Mouse (Mus musculus) small intestine, adult 2 months (tissue): ENCODE results near the gene BC051142. TPM values are rescaled to one million over a fixed set of nuclear protein-coding genes. Genes with fewer than 3 reads are reported as not detected.
"Not testable (repeated sequence)": the region's sequence is repeated elsewhere in the genome, so short reads cannot be mapped to it uniquely, and the experiment has no call there.

Experiments used
- H3K27ac ChIP-seq: fragments of 200-500 bp; 2 replicates; pipeline ENCODE4 v1.5.1; 2012; ENCODE audit warnings: low read depth, low read length, control low read depth, inconsistent platforms; ENCODE audit not compliant: insufficient read depth
- H3K27me3 ChIP-seq: fragments of 200-500 bp; 2 replicates; pipeline ENCODE4 v1.6.1; 2012; ENCODE audit warnings: mild to moderate bottlenecking, moderate library complexity, low read length, inconsistent platforms; ENCODE audit not compliant: control insufficient read depth, insufficient read depth
- H3K36me3 ChIP-seq: fragments of 200-500 bp; 2 replicates; pipeline ENCODE4 v1.6.1; 2012; ENCODE audit warnings: mild to moderate bottlenecking, low read length, control low read depth, inconsistent platforms; ENCODE audit not compliant: control insufficient read depth, insufficient read depth
- H3K4me1 ChIP-seq: fragments of 200-500 bp; 2 replicates; pipeline ENCODE4 v1.6.1; 2012; ENCODE audit warnings: low read length, inconsistent platforms, mixed read lengths; ENCODE audit not compliant: control insufficient read depth, insufficient read depth, insufficient read length
- H3K4me3 ChIP-seq: fragments of 200-500 bp; 2 replicates; pipeline ENCODE4 v1.5.1; 2012; ENCODE audit warnings: low read depth, mild to moderate bottlenecking, control low read depth, inconsistent platforms, low read length, moderate library complexity
- CTCF ChIP-seq: fragments of 200-500 bp; IDR thresholded peaks from 2 replicates; pipeline ENCODE4 v1.5.1; 2012; ENCODE audit warnings: low read depth, mild to moderate bottlenecking, control low read depth, inconsistent platforms, low read length, moderate library complexity, mixed read lengths; ENCODE audit not compliant: insufficient replicate concordance, insufficient read length; ENCODE audit errors: extremely low read depth
- POLR2A ChIP-seq: fragments of 200-500 bp; IDR thresholded peaks from 2 replicates; pipeline ENCODE4 v1.6.1; 2012; ENCODE audit warnings: low read depth, mild to moderate bottlenecking, control low read depth, inconsistent platforms, low read length, moderate library complexity
- WGBS: fragments of 180-500 bp; shearing (Covaris S2); methylation state at CpG from one replicate; pipeline ENCODE4 v1.1.7; 2018; 5-methylcytosine and 5-hydroxymethylcytosine counted together
- polyA plus RNA-seq: library from polyadenylated mRNA; depleted of rRNA; stranded (reverse); fragments of >200 nt; gene quantifications from 2 replicates; pipeline ENCODE4 v1.2.3, GENCODE M21; 2012

BC051142 gene
- polyA plus RNA-seq, 1 experiment: not detected

DNA sequence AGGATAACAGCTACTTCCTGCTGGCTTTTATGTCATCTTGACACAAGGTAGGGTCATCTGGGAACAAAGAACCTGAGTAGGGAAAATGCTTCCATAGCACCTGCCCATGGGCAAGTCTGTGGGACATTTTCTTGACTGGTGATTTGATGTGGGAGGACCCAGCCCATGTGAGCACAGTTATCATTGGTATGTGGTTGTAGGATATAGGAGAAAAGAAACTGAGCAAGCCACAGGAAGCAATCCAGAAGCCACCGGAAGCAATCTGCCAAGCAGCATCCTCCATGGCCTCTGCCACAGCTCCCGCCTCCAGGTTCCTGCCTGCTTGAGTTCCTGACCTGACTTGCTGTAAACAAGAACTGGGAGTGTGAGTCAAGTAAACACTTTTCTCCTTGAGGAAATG lies 71.9 kb downstream of the BC051142 start:
- H3K4me1 ChIP-seq: peaks cover 8% of the 10 kb centered on the region; the same call in 1 of the 2 replicates
- no peaks in the 10 kb centered on the region for H3K27me3 ChIP-seq
- H3K36me3 ChIP-seq: peaks cover 64% of the 10 kb centered on the region
- H3K27ac ChIP-seq: no peak overlapping the region
- TF ChIP-seq POLR2A: no peak
- TF ChIP-seq CTCF: no peak
- WGBS: 70% methylated on average over 2 of the region's 2 CpGs
- H3K4me3 ChIP-seq: no peak overlapping the region

DNA sequence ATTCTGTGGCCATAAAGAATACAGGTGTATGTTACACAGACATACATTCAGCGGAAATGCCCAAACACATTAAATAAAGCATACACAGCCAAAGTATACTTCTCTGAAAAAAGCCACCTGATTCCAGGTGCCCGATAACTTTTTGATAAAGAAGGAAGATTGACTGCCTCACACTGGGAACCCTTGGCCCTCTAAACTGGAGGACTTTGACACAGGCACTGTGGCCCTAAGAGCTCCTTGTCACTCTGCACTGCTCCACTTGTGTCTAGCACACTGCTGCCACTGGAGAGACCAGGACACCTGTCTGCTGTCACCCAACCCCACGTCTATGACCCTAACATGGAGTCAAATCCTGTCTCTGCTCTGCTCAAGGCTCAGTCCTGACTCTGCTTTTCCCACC lies 76.4 kb downstream of the BC051142 start:
- H3K36me3 ChIP-seq: peaks cover 36% of the 10 kb centered on the region
- H3K4me1 ChIP-seq: peaks cover 3% of the 10 kb centered on the region; the same call in 1 of the 2 replicates
- TF ChIP-seq CTCF (no peak), POLR2A (no peak)
- H3K27ac ChIP-seq: peak overlapping the region; percentile 92
- H3K27me3 ChIP-seq: no peaks in the 10 kb centered on the region
- H3K4me3 ChIP-seq: peak overlapping the region; percentile 82
- 26% methylated on average over 3 of the region's 3 CpGs for WGBS

DNA sequence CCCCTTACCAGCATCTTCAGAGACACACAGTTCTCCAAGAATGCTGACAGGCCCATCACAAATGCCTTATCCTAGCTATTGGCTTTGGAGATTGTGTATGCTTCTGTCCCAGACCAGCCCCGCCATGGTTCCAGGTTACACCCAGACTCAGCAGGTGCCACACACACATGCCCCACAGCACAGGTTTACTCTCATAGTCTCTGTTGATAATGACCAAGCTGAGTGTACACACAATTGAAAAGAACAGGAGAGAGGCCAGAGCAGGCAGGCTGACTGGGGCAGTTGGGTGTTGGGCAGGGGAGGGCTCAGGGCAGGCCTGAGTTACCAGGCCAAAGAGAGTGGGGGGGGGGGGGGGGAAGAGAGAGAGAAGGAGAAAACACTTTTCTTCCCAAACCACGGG lies 77.8 kb downstream of the BC051142 start:
- Histone ChIP-seq H3K4me3 (peak overlapping the region; percentile 82), H3K27ac (peak overlapping the region; percentile 92)
- TF ChIP-seq CTCF (no peak), POLR2A (no peak)

DNA sequence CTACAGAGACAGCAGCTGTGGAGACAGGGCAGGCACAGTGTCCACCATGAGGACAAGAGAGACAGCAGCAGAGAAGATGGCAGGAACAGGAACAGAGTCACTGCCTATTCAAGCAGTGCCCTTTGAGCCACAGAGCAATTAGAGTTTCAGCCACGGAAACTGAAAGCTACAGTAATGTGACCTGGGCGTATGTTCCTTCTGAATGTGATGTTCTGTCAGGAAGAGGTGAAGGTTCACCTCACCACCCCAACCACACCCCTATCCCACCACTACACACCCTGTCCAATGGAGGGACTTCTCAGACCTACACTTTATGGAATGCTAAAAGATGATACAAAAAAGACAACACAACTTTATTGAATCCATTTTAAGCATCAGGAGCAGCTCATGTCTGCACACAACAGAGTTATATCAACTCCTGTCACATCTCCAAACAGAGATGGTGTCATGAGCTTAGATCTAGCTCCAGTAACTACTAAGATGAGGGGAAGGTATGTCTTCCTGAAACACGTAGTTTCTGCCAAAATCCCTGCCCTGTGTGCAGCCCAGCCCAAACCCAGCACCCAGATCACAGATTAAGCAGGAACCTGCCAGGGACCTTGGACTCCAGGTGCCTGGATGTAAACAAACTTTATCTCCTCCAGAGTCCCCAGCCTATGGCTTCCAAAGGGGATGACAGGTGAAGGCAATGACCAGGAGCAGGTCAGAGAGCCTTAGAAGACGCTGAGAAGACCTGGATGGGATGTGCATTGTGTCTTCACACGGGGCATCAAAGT lies 78.8 kb downstream of the BC051142 start, which contains the start of gene Btnl4:
Btnl4 (minus strand) TSS at position 81 of the 776 bp plus-strand sequence.
- Histone ChIP-seq H3K36me3 (peaks cover 15% of the 10 kb centered on the region), H3K27ac (peak within 1 kb of the TSS; percentile 92), H3K4me3 (peak within 1 kb of the TSS; percentile 82)
- H3K27me3 ChIP-seq, H3K4me1 ChIP-seq: not testable (repeated sequence)
- WGBS: 23% methylated on average over 5 of the region's 5 CpGs

More for the DNA sequence above, 77.8 kb downstream of the BC051142 start:
- H3K4me1 ChIP-seq: peaks cover 3% of the 10 kb centered on the region; the same call in 1 of the 2 replicates
- WGBS: 21% methylated on average over 1 of the region's 2 CpGs
- H3K36me3 ChIP-seq: peaks cover 24% of the 10 kb centered on the region
- H3K27me3 ChIP-seq: no peaks in the 10 kb centered on the region

DNA sequence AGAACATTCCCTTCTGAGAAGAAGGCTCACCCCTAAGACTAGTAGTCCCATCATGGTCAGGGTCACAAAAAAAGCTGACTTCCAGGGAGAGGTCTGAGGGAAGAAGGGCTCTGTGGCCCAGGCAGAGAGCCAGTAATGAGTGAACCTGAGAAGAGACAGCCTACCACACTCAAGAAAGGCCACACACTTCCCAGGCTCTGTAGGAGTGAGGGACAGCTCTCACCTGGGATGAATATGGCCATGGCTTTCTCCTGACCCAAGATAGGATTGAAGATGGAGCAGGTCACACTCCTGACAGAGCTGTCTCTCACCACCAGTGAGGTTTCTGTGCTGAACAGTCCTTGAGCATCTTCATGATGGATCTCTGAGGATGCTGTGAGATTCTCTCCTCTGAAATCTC lies 94.2 kb downstream of the BC051142 start:
- peaks cover 56% of the 10 kb centered on the region for H3K36me3 ChIP-seq
- H3K27me3 ChIP-seq: no peaks in the 10 kb centered on the region
- no peak overlapping the region for H3K27ac ChIP-seq
- peaks cover 6% of the 10 kb centered on the region; the same call in 1 of the 2 replicates for H3K4me1 ChIP-seq
- no peak overlapping the region for H3K4me3 ChIP-seq
- TF ChIP-seq POLR2A: no peak
- TF ChIP-seq CTCF: no peak

GRCm38 (mm10) chr17:34495156-34495555 lies 96.5 kb downstream of the BC051142 start:
- H3K4me3 ChIP-seq: peak overlapping the region; percentile 81
- H3K4me1 ChIP-seq, H3K27me3 ChIP-seq: not testable (repeated sequence)
- peak; percentile 41; the same call in 1 of the 2 replicates for TF ChIP-seq POLR2A
- H3K27ac ChIP-seq: peak overlapping the region; percentile 96
- 30% methylated on average over 2 of the region's 2 CpGs for WGBS
- H3K36me3 ChIP-seq: peaks cover 38% of the 10 kb centered on the region

DNA sequence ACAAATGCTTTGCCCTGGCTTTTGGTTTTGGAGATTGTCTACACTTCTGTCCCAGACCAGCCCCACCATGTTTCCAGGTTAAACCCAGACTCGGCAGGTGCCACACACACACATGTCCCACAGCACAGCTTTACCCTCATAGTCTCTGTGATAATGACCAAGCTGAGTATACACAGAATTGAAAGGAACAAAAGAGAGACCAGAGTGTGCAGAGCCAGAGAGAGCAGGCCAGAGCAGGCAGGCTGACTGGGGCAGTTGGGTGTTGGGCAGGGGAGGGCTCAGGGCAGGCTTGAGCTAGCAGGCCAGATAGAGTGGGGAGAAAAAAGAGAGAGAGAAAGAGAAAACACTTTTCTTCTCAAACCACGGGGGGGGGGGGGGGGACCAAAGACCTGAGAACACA lies 97.9 kb downstream of the BC051142 start:
- 31% methylated on average over 2 of the region's 2 CpGs for WGBS
- TF ChIP-seq POLR2A: no peak
- no peak for TF ChIP-seq CTCF
- peak overlapping the region; percentile 96 for H3K27ac ChIP-seq
- H3K4me3 ChIP-seq: peak overlapping the region; percentile 81
- peaks cover 6% of the 10 kb centered on the region; the same call in 1 of the 2 replicates for H3K4me1 ChIP-seq
- H3K27me3 ChIP-seq: no peaks in the 10 kb centered on the region
- H3K36me3 ChIP-seq: peaks cover 31% of the 10 kb centered on the region

DNA sequence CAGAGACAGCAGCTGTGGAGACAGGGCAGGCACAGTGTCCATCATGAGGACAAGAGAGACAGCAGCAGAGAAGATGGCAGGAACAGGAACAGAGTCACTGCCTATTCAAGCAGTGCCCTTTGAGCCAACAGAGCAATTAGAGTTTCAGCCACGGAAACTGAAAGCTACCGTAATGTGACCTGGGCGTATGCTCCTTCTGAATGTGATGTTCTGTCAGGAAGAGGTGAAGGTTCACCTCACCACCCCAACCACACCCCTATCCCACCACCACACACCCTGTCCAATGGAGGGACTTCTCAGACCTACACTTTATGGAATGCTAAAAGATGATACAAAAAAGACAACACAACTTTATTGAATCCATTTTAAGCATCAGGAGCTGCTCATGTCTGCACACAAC lies 98.7 kb downstream of the BC051142 start:
- H3K36me3 ChIP-seq: peaks cover 26% of the 10 kb centered on the region
- WGBS: 18% methylated on average over 3 of the region's 3 CpGs
- not testable (repeated sequence) for H3K4me1 ChIP-seq, H3K27me3 ChIP-seq
- peak overlapping the region; percentile 81 for H3K4me3 ChIP-seq
- peak overlapping the region; percentile 96 for H3K27ac ChIP-seq

DNA sequence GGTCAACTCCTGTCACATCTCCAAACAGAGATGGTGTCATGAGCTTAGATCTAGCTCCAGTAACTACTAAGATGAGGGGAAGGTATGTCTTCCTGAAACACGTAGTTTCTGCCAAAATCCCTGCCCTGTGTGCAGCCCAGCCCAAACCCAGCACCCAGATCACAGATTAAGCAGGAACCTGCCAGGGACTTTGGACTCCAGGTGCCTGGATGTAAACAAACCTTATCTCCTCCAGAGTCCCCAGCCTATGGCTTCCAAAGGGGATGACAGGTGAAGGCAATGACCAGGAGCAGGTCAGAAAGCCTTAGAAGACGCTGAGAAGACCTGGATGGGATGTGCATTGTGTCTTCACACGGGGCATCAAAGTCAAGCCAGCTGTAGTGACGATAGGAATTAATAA lies 99.1 kb downstream of the BC051142 start:
- H3K4me3 ChIP-seq, H3K27me3 ChIP-seq, H3K4me1 ChIP-seq: not testable (repeated sequence)
- Histone ChIP-seq H3K36me3 (peaks cover 22% of the 10 kb centered on the region), H3K27ac (peak overlapping the region; percentile 89)
- 9% methylated on average over 4 of the region's 4 CpGs for WGBS
